Mouse (Mus musculus) neural tube, embryonic 11.5 days (tissue): ENCODE data around the gene Orc5. TPM values are rescaled to one million over a fixed set of nuclear protein-coding genes. Genes with fewer than 3 reads are reported as not detected.
"Not testable (repeated sequence)": the region's sequence is repeated elsewhere in the genome, so short reads cannot be mapped to it uniquely, and the experiment has no call there.

Experiments
- ATAC-seq: fragments of 200-750 bp; cut with Nextera tagmentation; 2 replicates; pipeline ENCODE4 v1.8.0; 2017; ENCODE audit warnings: moderate number of reproducible peaks, mild to moderate bottlenecking, moderate TSS enrichment, moderate library complexity; ENCODE audit not compliant: insufficient read depth, low FRiP score, low TSS enrichment
- DNase-seq: peaks from one replicate; pipeline ENCODE4 v3.0.0-alpha.2; 2015; ENCODE audit warnings: low spot score
- H3K27ac ChIP-seq: fragments of 300-500 bp; sonication (generic); 2 replicates; pipeline ENCODE4 v1.5.1; 2014; ENCODE audit warnings: low read depth, mild to moderate bottlenecking, low read length
- H3K27me3 ChIP-seq: fragments of 300-500 bp; sonication (generic); 2 replicates; pipeline ENCODE4 v1.6.1; 2014; ENCODE audit warnings: mild to moderate bottlenecking, low read length, mixed read lengths; ENCODE audit not compliant: control insufficient read depth, insufficient read depth
- H3K36me3 ChIP-seq: fragments of 300-500 bp; sonication (generic); 2 replicates; pipeline ENCODE4 v1.6.1; 2014; ENCODE audit warnings: mild to moderate bottlenecking, low read length, moderate library complexity, mixed read lengths; ENCODE audit not compliant: control insufficient read depth, insufficient read depth
- H3K4me1 ChIP-seq: fragments of 300-500 bp; sonication (generic); 2 replicates; pipeline ENCODE4 v1.6.1; 2014; ENCODE audit warnings: low read length, mixed read lengths; ENCODE audit not compliant: control insufficient read depth, insufficient read depth
- H3K4me2 ChIP-seq: fragments of 300-500 bp; sonication (generic); 2 replicates; pipeline ENCODE4 v1.6.1; 2014; ENCODE audit warnings: low read depth, mild to moderate bottlenecking, moderate library complexity
- H3K4me3 ChIP-seq: fragments of 300-500 bp; sonication (generic); 2 replicates; pipeline ENCODE4 v1.5.1; 2014; ENCODE audit warnings: low read depth, low read length
- H3K9ac ChIP-seq: fragments of 300-500 bp; sonication (generic); 2 replicates; pipeline ENCODE4 v1.6.1; 2014; ENCODE audit warnings: mild to moderate bottlenecking, low read length
- H3K9me3 ChIP-seq: fragments of 300-500 bp; sonication (generic); 2 replicates; pipeline ENCODE4 v1.6.1; 2016; ENCODE audit warnings: low read length; ENCODE audit not compliant: control insufficient read depth
- WGBS: fragments of 180-500 bp; shearing (Covaris S2); extraction: QIAGEN DNeasy Blood & Tissue Kit; methylation state at CpG from one replicate; pipeline ENCODE4 v1.1.7; 2014; 5-methylcytosine and 5-hydroxymethylcytosine counted together
- polyA plus RNA-seq: library from polyadenylated mRNA; unstranded; fragments of >200 nt; fragmentation: Nextera tagmentation; extraction: Ambion mirVana; gene quantifications from 2 replicates; pipeline ENCODE4 v1.2.1, GENCODE M21; 2014

The Orc5 gene
- polyA plus RNA-seq, 1 experiment from 2014 or later: 49.0 TPM

- ATAC-seq (no peak), DNase-seq (no peak)
- 80% methylated on average over 1 of the region's 1 CpGs for WGBS
- no peak overlapping the region for H3K4me3 ChIP-seq
- H3K27ac ChIP-seq: no peak overlapping the region
- H3K4me2 ChIP-seq: no peak overlapping the region
- no peak overlapping the region for H3K9ac ChIP-seq
- no peaks in the 10 kb centered on the region for H3K27me3 ChIP-seq
- H3K4me1 ChIP-seq: no peaks in the 10 kb centered on the region
- no peaks in the 10 kb centered on the region for H3K36me3 ChIP-seq
- no peaks in the 10 kb centered on the region for H3K9me3 ChIP-seq
Observed at GRCm38 (mm10) chr5:22485764-22486163, 64.5 kb downstream of the Orc5 start.

GRCm38 (mm10) chr5:22482567-22482966, 67.7 kb downstream of the Orc5 start:
- H3K9me3 ChIP-seq: no peaks in the 10 kb centered on the region
- H3K4me2 ChIP-seq: no peak overlapping the region
- H3K36me3 ChIP-seq: no peaks in the 10 kb centered on the region
- H3K4me1 ChIP-seq: no peaks in the 10 kb centered on the region
- whole genome bisulfite sequencing: 93% methylated on average over 5 of the region's 5 CpGs
- DNase-seq (no peak), ATAC-seq (no peak)
- H3K27ac ChIP-seq: no peak overlapping the region
- no peak overlapping the region for H3K4me3 ChIP-seq
- H3K27me3 ChIP-seq: no peaks in the 10 kb centered on the region
- no peak overlapping the region for H3K9ac ChIP-seq

- not testable (repeated sequence) for H3K4me2 ChIP-seq, H3K27me3 ChIP-seq, H3K27ac ChIP-seq, H3K9me3 ChIP-seq, ATAC-seq, H3K9ac ChIP-seq, H3K36me3 ChIP-seq, H3K4me1 ChIP-seq, DNase-seq, H3K4me3 ChIP-seq
- 79% methylated on average over 5 of the region's 11 CpGs for WGBS
Observed at GRCm38 (mm10) chr5:22472445-22472844, 77.8 kb downstream of the Orc5 start.

GRCm38 (mm10) chr5:22471243-22471642, 79.0 kb downstream of the Orc5 start:
- ATAC-seq: no peak
- Histone ChIP-seq H3K9me3 (no peaks in the 10 kb centered on the region), H3K4me2 (no peak overlapping the region), H3K9ac (no peak overlapping the region), H3K4me3 (no peak overlapping the region), H3K36me3 (no peaks in the 10 kb centered on the region), H3K4me1 (no peaks in the 10 kb centered on the region), H3K27me3 (no peaks in the 10 kb centered on the region), H3K27ac (no peak overlapping the region)
- DNase-seq: no peak
- WGBS: 70% methylated on average over 4 of the region's 4 CpGs

- Histone ChIP-seq H3K9me3 (no peaks in the 10 kb centered on the region), H3K4me3 (no peak overlapping the region), H3K27ac (no peak overlapping the region), H3K4me2 (no peak overlapping the region), H3K36me3 (no peaks in the 10 kb centered on the region), H3K9ac (no peak overlapping the region), H3K27me3 (no peaks in the 10 kb centered on the region), H3K4me1 (no peaks in the 10 kb centered on the region)
- WGBS: 48% methylated on average over 15 of the region's 15 CpGs
- peak; percentile 55 for DNase-seq
- peak; percentile 93 for ATAC-seq
Observed at GRCm38 (mm10) chr5:22452871-22453661, 97.2 kb downstream of the Orc5 start.

- Histone ChIP-seq H3K4me2 (peak overlapping the region; percentile 10; the same call in 1 of the 2 replicates), H3K27me3 (no peaks in the 10 kb centered on the region), H3K4me1 (no peaks in the 10 kb centered on the region), H3K27ac (no peak overlapping the region), H3K9me3 (no peaks in the 10 kb centered on the region), H3K4me3 (no peak overlapping the region), H3K36me3 (no peaks in the 10 kb centered on the region), H3K9ac (no peak overlapping the region)
- ATAC-seq: peak; percentile 66; the same call in 1 of the 2 replicates
- 60% methylated on average over 9 of the region's 9 CpGs for WGBS
- peak; percentile 29 for DNase-seq
Observed at GRCm38 (mm10) chr5:22452452-22452851, 97.8 kb downstream of the Orc5 start.

GRCm38 (mm10) chr5:22451764-22452163, 98.5 kb downstream of the Orc5 start:
- ATAC-seq: no peak
- no peak for DNase-seq
- 73% methylated on average over 3 of the region's 3 CpGs for WGBS
- H3K4me1 ChIP-seq: no peaks in the 10 kb centered on the region
- no peaks in the 10 kb centered on the region for H3K27me3 ChIP-seq
- H3K4me2 ChIP-seq: no peak overlapping the region
- H3K4me3 ChIP-seq: no peak overlapping the region
- H3K36me3 ChIP-seq: no peaks in the 10 kb centered on the region
- H3K9ac ChIP-seq: no peak overlapping the region
- H3K27ac ChIP-seq: no peak overlapping the region
- no peaks in the 10 kb centered on the region for H3K9me3 ChIP-seq

GRCm38 (mm10) chr5:22449492-22449891, 100.7 kb downstream of the Orc5 start:
- H3K27me3 ChIP-seq: no peaks in the 10 kb centered on the region
- DNase-seq (no peak), ATAC-seq (no peak)
- no peak overlapping the region for H3K4me2 ChIP-seq
- no peak overlapping the region for H3K9ac ChIP-seq
- H3K9me3 ChIP-seq: no peaks in the 10 kb centered on the region
- no peaks in the 10 kb centered on the region for H3K36me3 ChIP-seq
- no peaks in the 10 kb centered on the region for H3K4me1 ChIP-seq
- WGBS: 86% methylated on average over 3 of the region's 3 CpGs
- H3K4me3 ChIP-seq: no peak overlapping the region
- no peak overlapping the region for H3K27ac ChIP-seq
